Mouse (Mus musculus) layer of hippocampus, adult 18-20 months (tissue): ENCODE results near the gene Ppp1r12a. TPM values are rescaled to one million over a fixed set of nuclear protein-coding genes. Genes with fewer than 3 reads are reported as not detected.

Experiments
- DNase-seq, 2 experiments: peaks; one replicate each; pipeline ENCODE4 v3.0.0; 2022; ENCODE audit warnings: low spot score in 2 of 2
- total RNA-seq, 2 experiments: library from RNA; stranded (reverse); gene quantifications; 2 replicates each; pipeline ENCODE4 v1.2.3; 2021

Gene Ppp1r12a
- total RNA-seq, 2 experiments from 2014 or later = 128 to 134 TPM

- no peak for DNase-seq
Measured at GRCm38 (mm10) chr10:108330964-108331363, 169.0 kb downstream of the Ppp1r12a start.

GRCm38 (mm10) chr10:108331784-108332561 is 170.0 kb downstream of the Ppp1r12a start, which contains the start of gene Pawr:
Gene Pawr, plus strand, starts transcription at chr10:108332121.
- DNase-seq = peak in 1 of 2 experiments; percentile 7

- peak in 1 of 2 experiments; percentile 15 for DNase-seq
Measured at GRCm38 (mm10) chr10:108332571-108333541, 170.9 kb downstream of the Ppp1r12a start.

GRCm38 (mm10) chr10:108333642-108334041 is 171.6 kb downstream of the Ppp1r12a start:
- no peak for DNase-seq

Other genes with a start within 250 kb of the Ppp1r12a start
- gene Pawr, start 169.9 kb downstream of the Ppp1r12a start, total RNA-seq = 1 to 10 TPM; 2.6 to 2.7 TPM